Mouse (Mus musculus): Measurements from ENCODE around the gene Ofd1. TPM values are rescaled to one million over a fixed set of nuclear protein-coding genes. Genes with fewer than 3 reads are reported as not detected.

Gene Ofd1
- polyA plus RNA-seq, 1 experiment: 1.9 TPM

DNA sequence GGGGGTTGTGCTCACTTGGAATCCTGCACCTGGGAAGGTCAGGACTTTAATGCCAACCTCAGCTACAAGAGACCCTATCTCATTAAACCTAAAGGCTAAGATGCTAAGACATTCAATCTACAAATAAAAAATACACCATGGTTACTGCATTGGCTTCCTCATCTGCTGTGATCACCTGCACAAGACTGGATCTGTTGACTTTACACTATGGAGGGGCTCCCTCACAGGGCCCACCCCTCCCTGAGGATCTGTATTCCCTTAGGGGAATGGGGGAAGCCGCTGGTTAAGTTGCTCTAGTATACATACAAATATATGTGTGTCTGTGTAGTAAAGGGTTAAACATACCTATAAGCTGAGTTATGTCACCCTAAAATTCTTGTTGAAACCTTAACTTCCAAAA, 15.0 kb upstream of the Ofd1 start:
- no peak for DNase-seq
- Histone ChIP-seq H3K27me3 (ENCODE audit: control insufficient read depth, insufficient read depth, low read length) (no peaks in the 10 kb centered on the region), H3K27ac (ENCODE audit: control insufficient read depth, insufficient read depth, low read length) (no peak overlapping the region), H3K4me3 (ENCODE audit: control insufficient read depth, insufficient read depth, low read length) (no peak overlapping the region), H3K36me3 (ENCODE audit: control insufficient read depth, insufficient read depth, low read length) (no peaks in the 10 kb centered on the region), H3K4me1 (replicated peaks; ENCODE audit: control insufficient read depth, insufficient read depth, low read length) (no peaks in the 10 kb centered on the region)
- 100% methylated on average over 1 of the region's 1 CpGs for WGBS
- TF ChIP-seq CTCF (IDR thresholded peaks at IDR 0.05; ENCODE audit: borderline replicate concordance, control insufficient read depth, extremely low read depth, insufficient read depth, low read length, poor library complexity) (no peak), POLR2A (IDR thresholded peaks at IDR 0.05; ENCODE audit: control insufficient read depth, extremely low read depth, insufficient read depth, low read length, poor library complexity) (no peak)

DNA sequence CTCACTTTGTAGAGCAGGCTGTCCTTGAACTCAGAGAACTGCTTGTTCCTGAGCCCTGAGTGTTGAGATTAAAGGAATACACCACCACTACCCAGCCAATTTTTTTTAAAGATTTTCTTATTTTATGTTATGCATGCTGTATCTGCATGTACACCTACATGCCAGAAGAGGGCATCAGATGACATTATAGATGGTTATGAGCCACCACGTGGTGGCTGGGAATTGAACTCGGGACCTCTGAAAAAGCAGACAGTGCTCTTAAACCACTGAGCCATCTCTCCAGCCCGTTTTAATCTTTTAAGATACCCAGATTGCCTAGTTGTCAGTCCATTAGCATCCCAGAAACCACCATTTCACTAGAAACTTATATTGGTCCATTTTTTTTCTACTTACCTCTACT, 13.8 kb upstream of the Ofd1 start:
- WGBS: 98% methylated on average over 3 of the region's 3 CpGs
- TF ChIP-seq CTCF (IDR thresholded peaks at IDR 0.05; ENCODE audit: borderline replicate concordance, control insufficient read depth, extremely low read depth, insufficient read depth, low read length, poor library complexity) (no peak), POLR2A (IDR thresholded peaks at IDR 0.05; ENCODE audit: control insufficient read depth, extremely low read depth, insufficient read depth, low read length, poor library complexity) (no peak)
- no peaks in the 10 kb centered on the region for H3K27me3 ChIP-seq (ENCODE audit: control insufficient read depth, insufficient read depth, low read length)
- no peak overlapping the region for H3K4me3 ChIP-seq (ENCODE audit: control insufficient read depth, insufficient read depth, low read length)
- no peak overlapping the region for H3K27ac ChIP-seq (ENCODE audit: control insufficient read depth, insufficient read depth, low read length)
- no peak for DNase-seq
- H3K36me3 ChIP-seq (ENCODE audit: control insufficient read depth, insufficient read depth, low read length): no peaks in the 10 kb centered on the region
- no peaks in the 10 kb centered on the region for H3K4me1 ChIP-seq (replicated peaks; ENCODE audit: control insufficient read depth, insufficient read depth, low read length)

DNA sequence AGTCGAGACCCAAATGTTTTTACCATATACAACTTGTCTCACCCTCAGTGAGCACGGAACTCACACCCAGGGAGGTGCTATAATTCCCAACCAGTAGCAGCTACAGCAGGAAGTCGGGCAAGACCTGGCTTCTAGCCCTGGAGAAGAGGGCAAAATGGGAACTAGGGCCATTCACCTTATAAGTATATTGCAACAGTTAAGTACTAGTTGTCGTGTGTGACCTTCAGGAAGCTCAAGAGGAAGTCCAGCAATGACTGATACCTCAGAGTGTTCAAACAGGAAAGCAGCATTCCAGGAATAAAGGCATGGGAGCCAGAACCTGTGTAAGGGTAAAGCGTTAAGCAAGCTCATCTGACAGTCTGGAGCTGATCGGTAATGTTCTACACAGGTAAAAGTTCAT, 13.0 kb upstream of the Ofd1 start:
- H3K27ac ChIP-seq (ENCODE audit: control insufficient read depth, insufficient read depth, low read length): no peak overlapping the region
- no peaks in the 10 kb centered on the region for H3K27me3 ChIP-seq (ENCODE audit: control insufficient read depth, insufficient read depth, low read length)
- H3K4me1 ChIP-seq (replicated peaks; ENCODE audit: control insufficient read depth, insufficient read depth, low read length): no peaks in the 10 kb centered on the region
- H3K4me3 ChIP-seq (ENCODE audit: control insufficient read depth, insufficient read depth, low read length): no peak overlapping the region
- DNase-seq: no peak
- TF ChIP-seq POLR2A (IDR thresholded peaks at IDR 0.05; ENCODE audit: control insufficient read depth, extremely low read depth, insufficient read depth, low read length, poor library complexity) (no peak), CTCF (IDR thresholded peaks at IDR 0.05; ENCODE audit: borderline replicate concordance, control insufficient read depth, extremely low read depth, insufficient read depth, low read length, poor library complexity) (no peak)
- H3K36me3 ChIP-seq (ENCODE audit: control insufficient read depth, insufficient read depth, low read length): no peaks in the 10 kb centered on the region
- 91% methylated on average over 6 of the region's 6 CpGs for WGBS

DNA sequence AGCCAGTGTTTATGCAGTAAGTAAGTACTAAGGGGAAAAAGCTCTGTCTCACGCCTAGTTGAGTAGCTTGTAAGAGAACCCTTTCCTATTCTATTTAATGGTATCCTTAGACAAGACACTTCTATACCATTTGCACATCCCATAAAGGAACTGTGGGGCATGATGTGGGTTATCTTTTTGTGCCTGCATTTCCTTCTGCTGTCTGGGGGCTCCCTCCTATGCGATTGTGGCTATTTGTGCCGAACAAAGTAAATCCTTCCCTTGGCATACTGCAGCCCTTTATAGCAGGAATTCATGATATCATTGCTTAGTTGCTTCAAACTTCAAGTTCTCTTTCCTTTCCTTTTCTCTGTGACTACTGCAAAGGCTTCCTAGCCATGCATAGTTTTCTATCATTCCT, 4.0 kb upstream of the Ofd1 start:
- Histone ChIP-seq H3K4me3 (ENCODE audit: control insufficient read depth, insufficient read depth, low read length) (no peak overlapping the region), H3K27me3 (ENCODE audit: control insufficient read depth, insufficient read depth, low read length) (no peaks in the 10 kb centered on the region), H3K27ac (ENCODE audit: control insufficient read depth, insufficient read depth, low read length) (no peak overlapping the region), H3K36me3 (ENCODE audit: control insufficient read depth, insufficient read depth, low read length) (no peaks in the 10 kb centered on the region), H3K4me1 (replicated peaks; ENCODE audit: control insufficient read depth, insufficient read depth, low read length) (no peaks in the 10 kb centered on the region)
- 87% methylated on average over 3 of the region's 3 CpGs for WGBS
- TF ChIP-seq CTCF (IDR thresholded peaks at IDR 0.05; ENCODE audit: borderline replicate concordance, control insufficient read depth, extremely low read depth, insufficient read depth, low read length, poor library complexity): no peak
- no peak for TF ChIP-seq POLR2A (IDR thresholded peaks at IDR 0.05; ENCODE audit: control insufficient read depth, extremely low read depth, insufficient read depth, low read length, poor library complexity)
- DNase-seq: no peak

DNA sequence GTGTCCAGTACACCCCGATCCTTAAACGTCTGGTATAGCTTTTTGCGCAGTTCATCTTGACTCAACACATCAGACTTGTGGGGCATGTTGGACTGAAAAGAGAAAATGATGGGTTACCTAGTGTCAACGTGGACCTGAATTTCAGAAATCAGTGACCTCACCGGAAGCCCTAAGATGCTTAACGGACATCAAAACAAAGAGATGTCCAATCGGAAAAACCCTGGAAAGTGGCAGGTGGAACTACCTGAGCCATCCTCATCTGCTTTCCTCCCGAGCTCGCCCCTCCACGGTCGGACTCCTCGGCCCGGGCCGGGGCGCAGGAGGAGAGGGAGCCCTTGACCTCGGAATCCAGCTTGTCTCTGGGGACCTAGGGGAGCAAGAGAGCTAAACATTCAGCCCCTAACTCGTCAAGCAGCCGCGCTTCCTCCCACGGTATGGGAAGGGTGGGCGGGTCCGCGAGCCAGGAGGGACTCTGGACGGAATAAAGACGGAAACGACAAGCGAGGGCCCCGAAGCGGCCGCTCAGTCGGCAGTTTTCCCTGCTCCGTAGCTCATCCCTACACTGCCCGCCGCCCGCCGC, 378 bp downstream of the Ofd1 start, which contains the start of gene Trappc2:
Gene Trappc2, plus strand, starts transcription at position 539 of the 580 bp plus-strand sequence.
- no peak within 1 kb of the TSS for H3K27ac ChIP-seq (ENCODE audit: control insufficient read depth, insufficient read depth, low read length)
- peaks cover 2% of the 10 kb centered on the region; the same call in 1 of the 2 replicates for H3K36me3 ChIP-seq (ENCODE audit: control insufficient read depth, insufficient read depth, low read length)
- no peaks in the 10 kb centered on the region for H3K4me1 ChIP-seq (replicated peaks; ENCODE audit: control insufficient read depth, insufficient read depth, low read length)
- peak within 1 kb of the TSS; percentile 80 for H3K4me3 ChIP-seq (ENCODE audit: control insufficient read depth, insufficient read depth, low read length)
- TF ChIP-seq POLR2A (IDR thresholded peaks at IDR 0.05; ENCODE audit: control insufficient read depth, extremely low read depth, insufficient read depth, low read length, poor library complexity): no peak
- no peak for TF ChIP-seq CTCF (IDR thresholded peaks at IDR 0.05; ENCODE audit: borderline replicate concordance, control insufficient read depth, extremely low read depth, insufficient read depth, low read length, poor library complexity)
- no peaks in the 10 kb centered on the region for H3K27me3 ChIP-seq (ENCODE audit: control insufficient read depth, insufficient read depth, low read length)
- no peak for DNase-seq
- WGBS: 4% methylated on average over 32 of the region's 36 CpGs

DNA sequence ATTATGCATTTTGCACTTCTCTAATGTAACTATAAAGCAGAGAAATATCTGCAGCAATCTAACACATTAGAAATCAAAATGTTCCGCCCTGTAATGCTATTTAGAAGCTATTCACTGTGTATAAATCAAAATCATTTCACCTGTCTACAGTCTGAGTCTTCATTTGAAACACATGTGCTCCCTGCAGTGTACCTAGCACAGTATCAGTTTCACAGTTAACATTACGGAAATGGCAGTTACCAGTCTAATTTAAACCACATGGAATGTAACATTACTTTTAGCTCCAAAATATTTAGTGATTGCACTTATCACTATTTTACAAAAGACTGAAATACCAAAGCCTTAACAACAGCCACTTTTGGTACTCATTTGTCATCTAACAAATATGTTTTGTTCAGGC, 5.7 kb downstream of the Ofd1 start:
- no peak for DNase-seq
- TF ChIP-seq POLR2A (IDR thresholded peaks at IDR 0.05; ENCODE audit: control insufficient read depth, extremely low read depth, insufficient read depth, low read length, poor library complexity) (no peak), CTCF (IDR thresholded peaks at IDR 0.05; ENCODE audit: borderline replicate concordance, control insufficient read depth, extremely low read depth, insufficient read depth, low read length, poor library complexity) (no peak)
- Histone ChIP-seq H3K27me3 (ENCODE audit: control insufficient read depth, insufficient read depth, low read length) (no peaks in the 10 kb centered on the region), H3K27ac (ENCODE audit: control insufficient read depth, insufficient read depth, low read length) (no peak overlapping the region), H3K36me3 (ENCODE audit: control insufficient read depth, insufficient read depth, low read length) (peaks cover 4% of the 10 kb centered on the region; the same call in 1 of the 2 replicates), H3K4me3 (ENCODE audit: control insufficient read depth, insufficient read depth, low read length) (no peak overlapping the region), H3K4me1 (replicated peaks; ENCODE audit: control insufficient read depth, insufficient read depth, low read length) (no peaks in the 10 kb centered on the region)
- 97% methylated on average over 2 of the region's 2 CpGs for WGBS

DNA sequence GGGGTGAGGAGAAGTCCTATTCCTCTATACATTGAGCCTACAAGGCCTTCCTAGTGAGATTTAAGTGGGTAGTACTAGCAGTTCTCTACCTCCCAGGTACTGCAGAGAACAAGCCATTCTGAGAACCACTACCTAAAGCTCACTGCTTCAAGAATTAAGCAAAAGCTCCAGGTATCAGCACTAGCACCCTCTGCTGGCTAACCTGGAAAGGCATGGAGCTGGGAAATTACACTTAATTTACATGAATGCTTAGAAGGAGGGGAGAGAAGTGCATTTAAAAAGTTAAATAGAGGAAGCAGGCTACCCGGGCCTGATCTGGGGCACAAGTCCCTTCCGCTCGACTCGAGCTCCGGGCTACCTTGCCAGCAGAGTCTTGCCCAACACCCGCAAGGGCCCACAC, 24.3 kb downstream of the Ofd1 start:
- Histone ChIP-seq H3K27me3 (ENCODE audit: control insufficient read depth, insufficient read depth, low read length) (no peaks in the 10 kb centered on the region), H3K4me1 (replicated peaks; ENCODE audit: control insufficient read depth, insufficient read depth, low read length) (no peaks in the 10 kb centered on the region), H3K36me3 (ENCODE audit: control insufficient read depth, insufficient read depth, low read length) (no peaks in the 10 kb centered on the region), H3K27ac (ENCODE audit: control insufficient read depth, insufficient read depth, low read length) (no peak overlapping the region), H3K4me3 (ENCODE audit: control insufficient read depth, insufficient read depth, low read length) (no peak overlapping the region)
- TF ChIP-seq POLR2A (IDR thresholded peaks at IDR 0.05; ENCODE audit: control insufficient read depth, extremely low read depth, insufficient read depth, low read length, poor library complexity) (no peak), CTCF (IDR thresholded peaks at IDR 0.05; ENCODE audit: borderline replicate concordance, control insufficient read depth, extremely low read depth, insufficient read depth, low read length, poor library complexity) (no peak)
- peak; percentile 17 for DNase-seq
- WGBS: 54% methylated on average over 6 of the region's 6 CpGs

Measured in thymus, adult 2 months (tissue).